Mouse (Mus musculus): ENCODE measurements around the gene Etnk2. TPM values are rescaled to one million over a fixed set of nuclear protein-coding genes. Genes with fewer than 3 reads are reported as not detected.
"Not testable (repeated sequence)": the region's sequence is repeated elsewhere in the genome, so short reads cannot be mapped to it uniquely, and the experiment has no call there.

Gene Etnk2
- polyA plus RNA-seq, 1 experiment from 2014 or later: 21.6 TPM

DNA sequence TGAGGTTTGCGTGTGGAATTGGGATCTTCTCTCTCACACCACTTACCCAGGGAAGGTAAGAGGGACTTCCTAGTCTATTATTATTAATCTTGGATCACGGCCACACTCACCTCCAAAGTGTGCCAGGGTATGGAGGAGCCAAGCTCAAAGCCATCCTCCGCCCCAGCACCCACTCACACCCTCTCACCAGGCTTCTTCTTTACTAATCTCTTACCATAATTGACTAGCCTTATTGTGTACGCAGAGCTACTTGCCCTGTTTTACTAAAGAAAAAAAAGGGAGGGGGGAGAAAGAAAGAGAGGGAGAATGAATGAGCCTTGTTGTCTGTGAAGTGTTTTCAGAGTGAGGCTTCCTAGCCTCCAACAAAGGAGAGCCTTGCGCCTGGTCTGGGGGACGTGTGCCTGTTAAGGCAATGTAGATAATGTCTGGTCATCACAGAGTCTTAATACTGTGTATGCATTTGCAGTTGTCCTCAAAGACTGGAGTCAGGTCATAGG is 35.0 kb upstream of the Etnk2 start:
- H3K27ac ChIP-seq (ENCODE audit: low read depth, low read length): no peak overlapping the region
- no peaks in the 10 kb centered on the region for H3K27me3 ChIP-seq (ENCODE audit: control insufficient read depth, insufficient read depth, low read length)
- 54% methylated on average over 6 of the region's 6 CpGs for WGBS
- no peaks in the 10 kb centered on the region for H3K9me3 ChIP-seq (ENCODE audit: control insufficient read depth, low read length)
- no peak overlapping the region for H3K4me2 ChIP-seq (ENCODE audit: low read depth, low read length)
- H3K4me1 ChIP-seq (ENCODE audit: control insufficient read depth, insufficient read depth, low read length): peaks cover 12% of the 10 kb centered on the region
- no peak overlapping the region for H3K4me3 ChIP-seq (ENCODE audit: low read depth, low read length)
- H3K36me3 ChIP-seq (ENCODE audit: control insufficient read depth, insufficient read depth, low read length): no peaks in the 10 kb centered on the region
- no peak for ATAC-seq (ENCODE audit: low read depth)
- H3K9ac ChIP-seq (replicated peaks; ENCODE audit: low read depth, low read length): no peak overlapping the region

DNA sequence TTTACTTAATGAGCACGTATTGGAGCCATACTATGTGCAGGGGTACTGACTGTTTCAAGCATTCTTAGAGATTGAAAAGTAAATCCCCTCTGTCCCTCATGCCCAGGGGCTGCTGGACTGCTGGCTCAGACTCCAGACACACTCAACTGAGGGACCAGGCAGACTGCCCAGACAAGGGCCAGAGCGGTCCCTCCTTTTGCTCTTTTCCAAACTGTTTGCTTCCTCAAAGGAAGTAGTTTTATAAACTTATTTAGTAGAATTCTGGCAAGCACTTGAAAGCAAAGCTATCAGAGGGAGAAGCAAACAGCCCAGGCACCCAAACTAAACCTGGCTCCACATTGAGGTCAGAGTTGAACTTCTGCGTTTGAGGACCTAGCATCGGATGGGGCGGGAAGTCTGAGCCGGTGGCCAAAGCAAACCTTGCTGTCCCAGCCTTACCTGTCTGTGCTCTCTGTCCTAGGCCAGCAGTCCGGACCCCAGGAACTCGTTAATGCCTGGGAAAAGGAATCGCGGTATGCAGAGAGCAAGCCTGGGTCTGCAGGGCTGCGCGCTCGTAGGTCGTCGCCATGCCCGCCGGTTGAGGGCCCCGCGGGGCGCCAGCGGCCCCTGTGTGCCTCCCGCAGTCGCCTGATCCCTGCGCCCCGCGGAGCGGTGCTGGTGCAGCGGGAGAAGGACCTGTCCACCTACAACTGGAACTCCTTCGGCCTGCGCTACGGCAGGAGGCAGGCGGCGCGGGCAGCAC is 34.3 kb upstream of the Etnk2 start:
- Histone ChIP-seq H3K27me3 (ENCODE audit: control insufficient read depth, insufficient read depth, low read length) (no peaks in the 10 kb centered on the region), H3K9me3 (ENCODE audit: control insufficient read depth, low read length) (no peaks in the 10 kb centered on the region), H3K9ac (replicated peaks; ENCODE audit: low read depth, low read length) (peak overlapping the region; percentile 34; the same call in 1 of the 2 replicates), H3K27ac (ENCODE audit: low read depth, low read length) (no peak overlapping the region), H3K4me1 (ENCODE audit: control insufficient read depth, insufficient read depth, low read length) (peaks cover 12% of the 10 kb centered on the region), H3K4me2 (ENCODE audit: low read depth, low read length) (peak overlapping the region; percentile 51), H3K36me3 (ENCODE audit: control insufficient read depth, insufficient read depth, low read length) (no peaks in the 10 kb centered on the region), H3K4me3 (ENCODE audit: low read depth, low read length) (peak overlapping the region; percentile 24)
- 7% methylated on average over 34 of the region's 34 CpGs for WGBS
- ATAC-seq (ENCODE audit: low read depth): no peak

DNA sequence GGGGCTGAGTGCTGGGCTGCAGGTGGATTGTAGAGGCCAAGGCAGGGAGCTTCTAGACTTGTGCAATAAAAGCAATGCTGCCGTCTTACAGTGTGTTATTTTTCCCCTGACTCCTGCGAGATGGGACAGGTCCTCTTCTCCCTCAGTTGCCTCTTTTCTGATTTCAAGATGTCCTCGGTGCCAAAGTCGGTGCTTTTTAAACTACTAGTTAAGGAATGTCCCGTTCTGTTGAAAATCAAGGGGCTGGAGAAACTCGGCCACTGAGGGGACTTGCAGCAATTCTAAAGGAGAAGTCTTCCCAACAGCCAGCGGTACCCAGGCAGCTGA is 33.8 kb upstream of the Etnk2 start:
- Histone ChIP-seq H3K27ac (ENCODE audit: low read depth, low read length) (no peak overlapping the region), H3K4me2 (ENCODE audit: low read depth, low read length) (peak overlapping the region; percentile 51), H3K4me1 (ENCODE audit: control insufficient read depth, insufficient read depth, low read length) (peaks cover 12% of the 10 kb centered on the region), H3K4me3 (ENCODE audit: low read depth, low read length) (peak overlapping the region; percentile 24), H3K9ac (replicated peaks; ENCODE audit: low read depth, low read length) (peak overlapping the region; percentile 34; the same call in 1 of the 2 replicates), H3K9me3 (ENCODE audit: control insufficient read depth, low read length) (no peaks in the 10 kb centered on the region), H3K36me3 (ENCODE audit: control insufficient read depth, insufficient read depth, low read length) (no peaks in the 10 kb centered on the region), H3K27me3 (ENCODE audit: control insufficient read depth, insufficient read depth, low read length) (no peaks in the 10 kb centered on the region)
- WGBS: 30% methylated on average over 7 of the region's 7 CpGs
- ATAC-seq (ENCODE audit: low read depth): no peak

DNA sequence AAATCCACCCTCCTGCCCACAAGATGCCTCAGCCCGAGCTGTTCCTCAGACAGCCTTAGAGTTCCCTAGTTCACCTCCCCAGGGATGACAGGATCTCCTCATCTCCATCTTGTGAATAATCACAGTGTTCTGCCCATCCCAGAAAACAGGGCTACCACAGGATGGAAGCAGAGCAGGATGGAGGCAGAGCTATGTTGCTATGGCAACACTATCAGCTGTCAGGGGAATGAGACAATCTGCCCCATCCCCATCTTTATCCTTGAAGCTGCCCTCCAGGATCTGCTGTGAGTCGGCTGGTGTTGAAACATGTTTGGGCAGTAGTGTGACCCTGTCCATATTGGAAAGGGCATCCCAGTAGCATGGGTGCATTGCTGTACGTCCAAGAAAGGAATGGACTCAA is 32.2 kb upstream of the Etnk2 start:
- Histone ChIP-seq H3K9me3 (ENCODE audit: control insufficient read depth, low read length) (no peaks in the 10 kb centered on the region), H3K4me2 (ENCODE audit: low read depth, low read length) (no peak overlapping the region), H3K36me3 (ENCODE audit: control insufficient read depth, insufficient read depth, low read length) (no peaks in the 10 kb centered on the region), H3K27me3 (ENCODE audit: control insufficient read depth, insufficient read depth, low read length) (no peaks in the 10 kb centered on the region), H3K4me3 (ENCODE audit: low read depth, low read length) (no peak overlapping the region), H3K27ac (ENCODE audit: low read depth, low read length) (no peak overlapping the region), H3K4me1 (ENCODE audit: control insufficient read depth, insufficient read depth, low read length) (peaks cover 12% of the 10 kb centered on the region), H3K9ac (replicated peaks; ENCODE audit: low read depth, low read length) (no peak overlapping the region)
- WGBS: 31% methylated on average over 3 of the region's 3 CpGs
- ATAC-seq (ENCODE audit: low read depth): peak; percentile 76; the same call in 1 of the 2 replicates

DNA sequence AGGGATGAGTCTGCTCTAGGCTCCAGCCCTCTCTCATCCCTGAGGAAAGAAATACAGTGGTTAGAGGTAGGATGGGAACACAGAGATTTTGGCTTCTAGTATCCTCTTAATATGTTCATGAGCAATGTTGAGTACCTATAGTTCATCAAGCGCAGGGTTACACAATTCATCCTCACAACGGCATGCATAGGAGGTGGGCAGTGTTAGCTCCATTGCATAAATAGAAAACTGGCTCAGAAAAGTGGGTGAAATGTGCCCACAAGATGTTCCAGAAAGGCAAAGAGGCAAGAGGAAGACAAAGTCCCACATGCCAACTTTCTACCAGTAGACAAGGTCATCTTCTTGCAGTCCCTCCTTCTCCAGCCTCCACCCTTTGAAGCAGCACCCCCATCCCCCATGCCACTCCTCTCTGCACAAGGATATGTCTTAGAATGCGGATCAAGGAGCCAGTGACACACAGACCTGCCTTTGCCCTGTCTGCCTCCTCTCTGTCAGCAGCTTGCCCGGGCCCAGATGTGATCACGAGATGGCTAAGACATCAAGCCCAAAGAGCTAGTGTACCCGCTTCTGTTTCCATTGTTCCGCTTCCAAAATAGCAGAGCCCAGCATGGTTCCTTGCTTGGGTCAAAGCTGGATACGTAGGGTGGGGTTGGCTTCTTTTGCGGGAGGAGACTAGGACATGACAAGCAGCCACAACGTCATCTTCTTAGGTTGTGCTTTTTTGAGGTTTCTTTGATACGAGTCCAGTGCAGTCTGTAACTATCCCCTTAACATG is 30.5 kb upstream of the Etnk2 start:
- H3K4me3 ChIP-seq (ENCODE audit: low read depth, low read length): no peak overlapping the region
- H3K9me3 ChIP-seq (ENCODE audit: control insufficient read depth, low read length): no peaks in the 10 kb centered on the region
- ATAC-seq (ENCODE audit: low read depth): no peak
- no peaks in the 10 kb centered on the region for H3K27me3 ChIP-seq (ENCODE audit: control insufficient read depth, insufficient read depth, low read length)
- H3K9ac ChIP-seq (replicated peaks; ENCODE audit: low read depth, low read length): no peak overlapping the region
- no peak overlapping the region for H3K4me2 ChIP-seq (ENCODE audit: low read depth, low read length)
- WGBS: 93% methylated on average over 11 of the region's 11 CpGs
- peaks cover 12% of the 10 kb centered on the region for H3K4me1 ChIP-seq (ENCODE audit: control insufficient read depth, insufficient read depth, low read length)
- no peaks in the 10 kb centered on the region for H3K36me3 ChIP-seq (ENCODE audit: control insufficient read depth, insufficient read depth, low read length)
- no peak overlapping the region for H3K27ac ChIP-seq (ENCODE audit: low read depth, low read length)

DNA sequence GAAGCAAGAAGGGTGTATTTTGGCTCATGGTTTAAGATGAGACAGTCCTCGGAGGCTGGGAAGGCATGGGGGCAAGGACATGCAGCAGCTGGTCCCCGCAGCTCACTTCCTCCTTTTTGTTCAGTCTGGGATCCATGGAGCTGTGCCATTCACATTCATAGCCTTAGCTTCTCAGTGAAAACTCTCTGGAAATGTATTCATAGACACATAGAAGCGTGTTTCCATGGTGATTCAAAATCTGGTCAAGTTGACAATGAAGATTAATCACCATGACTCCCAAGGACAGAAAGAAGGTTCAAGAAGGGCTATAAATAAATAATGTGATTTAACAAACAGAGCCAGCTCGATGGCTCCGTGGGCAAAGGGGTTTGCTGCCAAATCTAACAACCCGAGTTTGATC is 29.4 kb upstream of the Etnk2 start:
- H3K4me3 ChIP-seq (ENCODE audit: low read depth, low read length): no peak overlapping the region
- no peak overlapping the region for H3K4me2 ChIP-seq (ENCODE audit: low read depth, low read length)
- WGBS: 59% methylated on average over 6 of the region's 6 CpGs
- no peaks in the 10 kb centered on the region for H3K9me3 ChIP-seq (ENCODE audit: control insufficient read depth, low read length)
- H3K4me1 ChIP-seq (ENCODE audit: control insufficient read depth, insufficient read depth, low read length): peaks cover 12% of the 10 kb centered on the region
- no peaks in the 10 kb centered on the region for H3K36me3 ChIP-seq (ENCODE audit: control insufficient read depth, insufficient read depth, low read length)
- H3K9ac ChIP-seq (replicated peaks; ENCODE audit: low read depth, low read length): no peak overlapping the region
- no peak overlapping the region for H3K27ac ChIP-seq (ENCODE audit: low read depth, low read length)
- H3K27me3 ChIP-seq (ENCODE audit: control insufficient read depth, insufficient read depth, low read length): no peaks in the 10 kb centered on the region
- no peak for ATAC-seq (ENCODE audit: low read depth)

DNA sequence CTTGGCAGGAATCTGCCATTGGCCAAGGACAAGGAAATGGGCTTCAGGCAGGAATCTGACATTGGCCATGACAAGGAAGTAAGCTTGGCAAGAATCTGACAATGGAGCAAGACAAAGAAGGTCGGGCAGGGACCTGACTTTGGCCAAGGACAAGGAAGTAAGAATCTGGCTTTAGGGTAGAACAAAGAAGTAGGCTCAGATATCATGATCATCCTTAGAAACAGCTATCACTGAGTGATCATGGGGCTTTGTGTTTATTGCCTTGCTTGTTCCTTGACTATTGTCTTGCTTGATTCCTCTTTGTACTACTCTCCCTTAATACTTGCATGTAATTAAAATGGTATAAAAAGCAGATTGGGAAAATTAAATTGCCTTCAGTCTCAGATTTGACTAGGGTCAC is 23.0 kb upstream of the Etnk2 start:
- not testable (repeated sequence) for H3K4me2 ChIP-seq (ENCODE audit: low read depth, low read length); H3K36me3 ChIP-seq (ENCODE audit: control insufficient read depth, insufficient read depth, low read length); H3K27me3 ChIP-seq (ENCODE audit: control insufficient read depth, insufficient read depth, low read length); H3K4me3 ChIP-seq (ENCODE audit: low read depth, low read length); H3K4me1 ChIP-seq (ENCODE audit: control insufficient read depth, insufficient read depth, low read length); H3K9me3 ChIP-seq (ENCODE audit: control insufficient read depth, low read length); ATAC-seq (ENCODE audit: low read depth); H3K9ac ChIP-seq (replicated peaks; ENCODE audit: low read depth, low read length); H3K27ac ChIP-seq (ENCODE audit: low read depth, low read length)
- 71% methylated on average over 1 of the region's 1 CpGs for WGBS

DNA sequence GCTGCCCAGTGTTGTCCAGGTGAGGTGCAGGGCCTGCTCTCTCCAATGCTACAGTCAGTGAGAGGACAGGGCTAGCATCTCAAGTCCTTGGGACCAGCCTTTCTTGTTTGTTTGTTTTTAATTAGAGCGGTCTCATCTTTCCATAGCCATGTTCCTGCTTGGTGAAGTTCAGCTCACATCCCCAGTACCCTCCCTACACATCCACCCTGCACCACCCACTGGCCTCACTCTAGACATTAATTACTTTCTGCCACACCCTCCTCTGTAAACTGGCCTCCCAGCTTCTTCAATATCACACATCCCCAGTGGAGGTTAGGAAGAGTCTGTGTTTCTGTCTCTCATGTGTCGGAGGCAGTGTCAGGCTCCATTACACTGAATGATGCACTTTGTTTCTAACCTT is 19.0 kb upstream of the Etnk2 start:
- no peak for ATAC-seq (ENCODE audit: low read depth)
- 96% methylated on average over 2 of the region's 2 CpGs for WGBS
- no peak overlapping the region for H3K4me3 ChIP-seq (ENCODE audit: low read depth, low read length)

DNA sequence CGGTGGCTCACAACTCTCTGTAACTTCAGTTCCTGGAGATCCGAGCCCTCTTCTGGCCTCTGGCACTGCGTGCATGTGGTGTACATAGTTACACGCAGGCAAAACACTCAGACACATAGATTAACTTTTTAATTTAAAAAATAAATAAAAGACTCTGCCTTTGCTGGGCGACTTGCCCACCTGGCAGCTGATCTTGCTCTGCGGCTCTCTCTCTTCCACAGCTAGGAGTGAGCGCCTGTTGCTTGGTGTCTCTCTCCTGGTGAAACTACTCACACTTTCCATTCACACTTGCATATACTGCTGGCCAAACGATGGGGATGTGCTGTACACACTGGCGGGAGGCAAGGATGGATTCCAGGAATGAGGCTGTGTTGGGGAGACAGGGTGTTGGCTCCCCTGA is 16.8 kb upstream of the Etnk2 start:
- Histone ChIP-seq H3K4me1 (ENCODE audit: control insufficient read depth, insufficient read depth, low read length) (0 out of 2 replicates have a peak, but pooled peaks cover 4% of the 10 kb centered on the region), H3K4me3 (ENCODE audit: low read depth, low read length) (no peak overlapping the region), H3K9me3 (ENCODE audit: control insufficient read depth, low read length) (no peaks in the 10 kb centered on the region), H3K4me2 (ENCODE audit: low read depth, low read length) (no peak overlapping the region), H3K9ac (replicated peaks; ENCODE audit: low read depth, low read length) (no peak overlapping the region), H3K27ac (ENCODE audit: low read depth, low read length) (no peak overlapping the region), H3K36me3 (ENCODE audit: control insufficient read depth, insufficient read depth, low read length) (no peaks in the 10 kb centered on the region), H3K27me3 (ENCODE audit: control insufficient read depth, insufficient read depth, low read length) (no peaks in the 10 kb centered on the region)
- ATAC-seq (ENCODE audit: low read depth): no peak
- 86% methylated on average over 9 of the region's 9 CpGs for WGBS

More for the DNA sequence above, 19.0 kb upstream of the Etnk2 start:
- H3K36me3 ChIP-seq (ENCODE audit: control insufficient read depth, insufficient read depth, low read length): no peaks in the 10 kb centered on the region
- no peak overlapping the region for H3K4me2 ChIP-seq (ENCODE audit: low read depth, low read length)
- H3K27me3 ChIP-seq (ENCODE audit: control insufficient read depth, insufficient read depth, low read length): no peaks in the 10 kb centered on the region
- H3K4me1 ChIP-seq (ENCODE audit: control insufficient read depth, insufficient read depth, low read length): no peaks in the 10 kb centered on the region
- H3K27ac ChIP-seq (ENCODE audit: low read depth, low read length): no peak overlapping the region
- H3K9me3 ChIP-seq (ENCODE audit: control insufficient read depth, low read length): no peaks in the 10 kb centered on the region
- no peak overlapping the region for H3K9ac ChIP-seq (replicated peaks; ENCODE audit: low read depth, low read length)
